Mouse (Mus musculus) spleen, adult 2 months (tissue): Measurements from ENCODE around the gene Lingo3. TPM values are rescaled to one million over a fixed set of nuclear protein-coding genes. Genes with fewer than 3 reads are reported as not detected.

Experiments
- DNase-seq, 2 experiments: peaks; one replicate each; pipeline versions ENCODE4 v3.0.0 to v3.0.0-alpha.2; 2012 to 2021; ENCODE audit warnings: low spot score in 2 of 2, low read depth in 1 of 2
- H3K27ac ChIP-seq: fragments of 200-500 bp; 2 replicates; pipeline ENCODE4 v1.5.1; 2012; ENCODE audit warnings: low read length, inconsistent platforms; ENCODE audit not compliant: insufficient read depth
- H3K27me3 ChIP-seq: fragments of 200-500 bp; 2 replicates; pipeline ENCODE4 v1.6.1; 2012; ENCODE audit warnings: mild to moderate bottlenecking, moderate library complexity, low read length, inconsistent platforms; ENCODE audit not compliant: control insufficient read depth, insufficient read depth
- H3K36me3 ChIP-seq: fragments of 200-500 bp; 2 replicates; pipeline ENCODE4 v1.6.1; 2012; ENCODE audit warnings: mild to moderate bottlenecking, low read length, inconsistent platforms; ENCODE audit not compliant: control insufficient read depth, insufficient read depth
- H3K4me1 ChIP-seq: fragments of 200-500 bp; 2 replicates; pipeline ENCODE4 v1.6.1; 2011; ENCODE audit warnings: inconsistent platforms; ENCODE audit not compliant: control insufficient read depth, insufficient read depth, insufficient read length
- H3K4me3 ChIP-seq: fragments of 200-500 bp; 2 replicates; pipeline ENCODE4 v1.5.1; 2011; ENCODE audit warnings: mild to moderate bottlenecking, inconsistent platforms; ENCODE audit not compliant: insufficient read depth, insufficient read length; ENCODE audit errors: extremely low read depth
- CTCF ChIP-seq: fragments of 200-500 bp; IDR thresholded peaks from 2 replicates; pipeline ENCODE4 v1.5.1; 2011; ENCODE audit warnings: mild to moderate bottlenecking, inconsistent platforms; ENCODE audit not compliant: insufficient read depth, insufficient read length, insufficient replicate concordance; ENCODE audit errors: extremely low read depth
- POLR2A ChIP-seq: fragments of 200-500 bp; IDR thresholded peaks from 2 replicates; pipeline ENCODE4 v1.6.1; 2011; ENCODE audit warnings: low read depth, low read length, inconsistent platforms
- WGBS: fragments of 180-500 bp; shearing (Covaris S2); methylation state at CpG from one replicate; pipeline ENCODE4 v1.1.7; 2018; 5-methylcytosine and 5-hydroxymethylcytosine counted together
- polyA plus RNA-seq: library from polyadenylated mRNA; depleted of rRNA; stranded (reverse); fragments of >200 nt; gene quantifications from 2 replicates; pipeline ENCODE4 v1.2.3, GENCODE M21; 2012

The Lingo3 gene
- polyA plus RNA-seq, 1 experiment = 0.02 TPM

- Histone ChIP-seq H3K27me3 (0 out of 2 replicates have a peak, but pooled peaks cover 6% of the 10 kb centered on the region), H3K36me3 (no peaks in the 10 kb centered on the region), H3K4me1 (no peaks in the 10 kb centered on the region), H3K4me3 (no peak overlapping the region), H3K27ac (no peak overlapping the region)
- TF ChIP-seq POLR2A (no peak), CTCF (no peak)
- DNase-seq = no peak
- 68% methylated on average over 7 of the region's 7 CpGs for WGBS
Observed at GRCm38 (mm10) chr10:80814800-80815199, 29.0 kb downstream of the Lingo3 start.

- H3K4me3 ChIP-seq = no peak within 1 kb of the TSS
- H3K36me3 ChIP-seq = no peaks in the 10 kb centered on the region
- H3K27ac ChIP-seq = no peak within 1 kb of the TSS
- H3K27me3 ChIP-seq = peaks cover 15% of the 10 kb centered on the region; the same call in 1 of the 2 replicates
- 92% methylated on average over 4 of the region's 4 CpGs for WGBS
- TF ChIP-seq CTCF (no peak), POLR2A (no peak)
- no peaks in the 10 kb centered on the region for H3K4me1 ChIP-seq
- DNase-seq = no peak
Observed at GRCm38 (mm10) chr10:80813366-80813765, 30.5 kb downstream of the Lingo3 start, which contains the start of gene Jsrp1. TSS of gene Jsrp1 (minus strand) at chr10:80813498.

GRCm38 (mm10) chr10:80812391-80813041, 31.3 kb downstream of the Lingo3 start:
- Histone ChIP-seq H3K36me3 (no peaks in the 10 kb centered on the region), H3K4me1 (no peaks in the 10 kb centered on the region), H3K27me3 (peaks cover 17% of the 10 kb centered on the region), H3K27ac (no peak overlapping the region), H3K4me3 (no peak overlapping the region)
- no peak for DNase-seq
- TF ChIP-seq CTCF = no peak
- no peak for TF ChIP-seq POLR2A
- WGBS = 68% methylated on average over 5 of the region's 5 CpGs

- DNase-seq = no peak
- peaks cover 17% of the 10 kb centered on the region for H3K27me3 ChIP-seq
- TF ChIP-seq POLR2A (no peak), CTCF (no peak)
- no peaks in the 10 kb centered on the region; the same call in 1 of the 2 replicates for H3K36me3 ChIP-seq
- H3K27ac ChIP-seq = no peak overlapping the region
- H3K4me3 ChIP-seq = no peak overlapping the region
- H3K4me1 ChIP-seq = peaks cover 10% of the 10 kb centered on the region
- 33% methylated on average over 20 of the region's 20 CpGs for WGBS
Observed at GRCm38 (mm10) chr10:80810084-80810483, 33.8 kb downstream of the Lingo3 start.

- H3K36me3 ChIP-seq = peaks cover 8% of the 10 kb centered on the region
- H3K4me3 ChIP-seq = no peak overlapping the region
- WGBS = 14% methylated on average over 18 of the region's 18 CpGs
- H3K4me1 ChIP-seq = peaks cover 10% of the 10 kb centered on the region
- H3K27ac ChIP-seq = no peak overlapping the region
- no peak for DNase-seq
- no peak for TF ChIP-seq CTCF
- no peak for TF ChIP-seq POLR2A
- peaks cover 17% of the 10 kb centered on the region for H3K27me3 ChIP-seq
Observed at GRCm38 (mm10) chr10:80808985-80809632, 34.7 kb downstream of the Lingo3 start.

GRCm38 (mm10) chr10:80808099-80808984, 35.5 kb downstream of the Lingo3 start:
- H3K27me3 ChIP-seq = peaks cover 17% of the 10 kb centered on the region

More at GRCm38 (mm10) chr10:80808099-80808984, 35.5 kb downstream of the Lingo3 start:
- H3K4me1 ChIP-seq = peaks cover 10% of the 10 kb centered on the region
- WGBS = 28% methylated on average over 40 of the region's 40 CpGs
- TF ChIP-seq POLR2A = no peak
- no peak for TF ChIP-seq CTCF
- DNase-seq = no peak
- peaks cover 16% of the 10 kb centered on the region for H3K36me3 ChIP-seq
- no peak overlapping the region for H3K4me3 ChIP-seq
- no peak overlapping the region for H3K27ac ChIP-seq
